Mouse (Mus musculus) forebrain, embryonic 14.5 days (tissue): Measurements from ENCODE around the gene Tomm70a. TPM values are rescaled to one million over a fixed set of nuclear protein-coding genes. Genes with fewer than 3 reads are reported as not detected.
"Not testable (repeated sequence)": the region's sequence is repeated elsewhere in the genome, so short reads cannot be mapped to it uniquely, and the experiment has no call there.

ENCODE experiments used
- ATAC-seq: fragments of 200-750 bp; cut with Nextera tagmentation; 2 replicates; pipeline ENCODE4 v1.8.0; 2017; ENCODE audit warnings: mild to moderate bottlenecking, moderate library complexity
- DNase-seq: peaks from one replicate; pipeline ENCODE4 v3.0.0-alpha.2; 2015; ENCODE audit warnings: low spot score
- H3K27ac ChIP-seq: fragments of 300-500 bp; sonication (generic); 2 replicates; pipeline ENCODE4 v1.5.1; 2014; ENCODE audit warnings: low read depth, mild to moderate bottlenecking, control low read depth, low read length, moderate library complexity
- H3K27me3 ChIP-seq: fragments of 300-500 bp; sonication (generic); replicated peaks from 2 replicates; pipeline ENCODE4 v1.6.1; 2014; ENCODE audit warnings: low read length, control low read depth, mixed read lengths; ENCODE audit not compliant: control insufficient read depth, insufficient read depth
- H3K36me3 ChIP-seq: fragments of 300-500 bp; sonication (generic); 2 replicates; pipeline ENCODE4 v1.6.1; 2014; ENCODE audit warnings: low read length, control low read depth; ENCODE audit not compliant: control insufficient read depth, insufficient read depth
- H3K4me1 ChIP-seq: fragments of 300-500 bp; sonication (generic); 2 replicates; pipeline ENCODE4 v1.6.1; 2014; ENCODE audit warnings: antibody characterized with exemption, low read length, control low read depth; ENCODE audit not compliant: control insufficient read depth, insufficient read depth
- H3K4me2 ChIP-seq: fragments of 300-500 bp; sonication (generic); 2 replicates; pipeline ENCODE4 v1.6.1; 2014; ENCODE audit warnings: mild to moderate bottlenecking, control low read depth, low read length
- H3K4me3 ChIP-seq: fragments of 300-500 bp; sonication (generic); 2 replicates; pipeline ENCODE4 v1.5.1; 2014; ENCODE audit warnings: low read depth, low read length, control low read depth
- H3K9ac ChIP-seq: fragments of 300-500 bp; sonication (generic); 2 replicates; pipeline ENCODE4 v1.6.1; 2014; ENCODE audit warnings: mild to moderate bottlenecking, low read length, control low read depth, moderate library complexity
- H3K9me3 ChIP-seq: fragments of 300-500 bp; sonication (generic); replicated peaks from 2 replicates; pipeline ENCODE4 v1.6.1; 2016; ENCODE audit warnings: low read length, control low read depth, mixed read lengths; ENCODE audit not compliant: control insufficient read depth
- WGBS: fragments of 180-500 bp; shearing (Covaris S2); extraction: QIAGEN DNeasy Blood & Tissue Kit; methylation state at CpG from one replicate; pipeline ENCODE4 v1.1.7; 2014; 5-methylcytosine and 5-hydroxymethylcytosine counted together
- polyA plus RNA-seq: library from polyadenylated mRNA; unstranded; fragments of >200 nt; fragmentation: Nextera tagmentation; extraction: Ambion mirVana; gene quantifications from 2 replicates; pipeline ENCODE4 v1.2.1, GENCODE M21; 2014

Tomm70a gene
- polyA plus RNA-seq, 1 experiment from 2014 or later, result 58.3 TPM

GRCm38 (mm10) chr16:57174480-57174879 is 53.0 kb downstream of the Tomm70a start:
- H3K27me3 ChIP-seq, H3K9me3 ChIP-seq, DNase-seq, ATAC-seq, H3K9ac ChIP-seq, H3K27ac ChIP-seq, H3K4me1 ChIP-seq, H3K4me3 ChIP-seq, H3K4me2 ChIP-seq: not testable (repeated sequence)
- peaks cover 17% of the 10 kb centered on the region for H3K36me3 ChIP-seq

- Histone ChIP-seq H3K27ac (no peak overlapping the region), H3K4me2 (no peak overlapping the region), H3K9me3 (no peaks in the 10 kb centered on the region), H3K36me3 (peaks cover 13% of the 10 kb centered on the region), H3K4me3 (no peak overlapping the region), H3K9ac (no peak overlapping the region), H3K27me3 (no peaks in the 10 kb centered on the region), H3K4me1 (no peaks in the 10 kb centered on the region)
- ATAC-seq (no peak), DNase-seq (no peak)
- 69% methylated on average over 2 of the region's 2 CpGs for WGBS
Observed at GRCm38 (mm10) chr16:57175751-57176150, 54.2 kb downstream of the Tomm70a start.

GRCm38 (mm10) chr16:57176276-57176675 is 54.8 kb downstream of the Tomm70a start:
- H3K4me1 ChIP-seq, result no peaks in the 10 kb centered on the region
- H3K4me2 ChIP-seq, result no peak overlapping the region
- H3K9me3 ChIP-seq, result no peaks in the 10 kb centered on the region
- no peak overlapping the region for H3K9ac ChIP-seq
- H3K27me3 ChIP-seq, result no peaks in the 10 kb centered on the region
- DNase-seq, result no peak
- peaks cover 18% of the 10 kb centered on the region for H3K36me3 ChIP-seq
- WGBS, result 87% methylated on average over 7 of the region's 7 CpGs
- no peak overlapping the region for H3K27ac ChIP-seq
- no peak for ATAC-seq
- H3K4me3 ChIP-seq, result no peak overlapping the region

GRCm38 (mm10) chr16:57177254-57177653 is 55.8 kb downstream of the Tomm70a start:
- Histone ChIP-seq H3K27ac (no peak overlapping the region), H3K4me2 (no peak overlapping the region), H3K9ac (no peak overlapping the region), H3K4me3 (no peak overlapping the region), H3K36me3 (peaks cover 26% of the 10 kb centered on the region), H3K9me3 (no peaks in the 10 kb centered on the region), H3K4me1 (no peaks in the 10 kb centered on the region), H3K27me3 (no peaks in the 10 kb centered on the region)
- WGBS, result 63% methylated on average over 2 of the region's 2 CpGs
- ATAC-seq (no peak), DNase-seq (peak; percentile 78)

- Histone ChIP-seq H3K9me3 (no peaks in the 10 kb centered on the region), H3K4me3 (no peak overlapping the region), H3K4me1 (no peaks in the 10 kb centered on the region), H3K36me3 (peaks cover 27% of the 10 kb centered on the region), H3K27me3 (no peaks in the 10 kb centered on the region), H3K27ac (no peak overlapping the region), H3K9ac (no peak overlapping the region), H3K4me2 (no peak overlapping the region)
- no peak for DNase-seq
- ATAC-seq, result no peak
- WGBS, result 93% methylated on average over 10 of the region's 10 CpGs
Observed at GRCm38 (mm10) chr16:57177664-57178063, 56.2 kb downstream of the Tomm70a start.

GRCm38 (mm10) chr16:57181180-57181579 is 59.7 kb downstream of the Tomm70a start:
- peaks cover 38% of the 10 kb centered on the region for H3K36me3 ChIP-seq
- WGBS, result 82% methylated on average over 11 of the region's 11 CpGs
- H3K4me2 ChIP-seq, result no peak overlapping the region
- DNase-seq (no peak), ATAC-seq (no peak)
- H3K27me3 ChIP-seq, result no peaks in the 10 kb centered on the region
- no peak overlapping the region for H3K9ac ChIP-seq
- H3K4me3 ChIP-seq, result no peak overlapping the region
- no peaks in the 10 kb centered on the region for H3K9me3 ChIP-seq
- no peak overlapping the region for H3K27ac ChIP-seq
- no peaks in the 10 kb centered on the region for H3K4me1 ChIP-seq

GRCm38 (mm10) chr16:57182037-57182436 is 60.5 kb downstream of the Tomm70a start:
- H3K27me3 ChIP-seq, result no peaks in the 10 kb centered on the region
- ATAC-seq (no peak; the same call in 1 of the 2 replicates), DNase-seq (no peak)
- no peaks in the 10 kb centered on the region for H3K9me3 ChIP-seq
- H3K27ac ChIP-seq, result no peak overlapping the region
- H3K9ac ChIP-seq, result no peak overlapping the region
- no peak overlapping the region for H3K4me2 ChIP-seq
- WGBS, result 92% methylated on average over 5 of the region's 5 CpGs
- H3K4me3 ChIP-seq, result no peak overlapping the region
- peaks cover 36% of the 10 kb centered on the region for H3K36me3 ChIP-seq
- no peaks in the 10 kb centered on the region for H3K4me1 ChIP-seq

- peaks cover 36% of the 10 kb centered on the region for H3K36me3 ChIP-seq
- ATAC-seq, result no peak
- H3K4me2 ChIP-seq, result no peak overlapping the region
- no peak overlapping the region for H3K27ac ChIP-seq
- H3K9ac ChIP-seq, result no peak overlapping the region
- no peak overlapping the region for H3K4me3 ChIP-seq
- no peaks in the 10 kb centered on the region for H3K4me1 ChIP-seq
- DNase-seq, result no peak
- WGBS, result 93% methylated on average over 4 of the region's 4 CpGs
- H3K27me3 ChIP-seq, result no peaks in the 10 kb centered on the region
- no peaks in the 10 kb centered on the region for H3K9me3 ChIP-seq
Observed at GRCm38 (mm10) chr16:57186618-57187017, 65.1 kb downstream of the Tomm70a start.

GRCm38 (mm10) chr16:57189493-57189892 is 68.0 kb downstream of the Tomm70a start:
- 91% methylated on average over 2 of the region's 2 CpGs for WGBS
- no peak overlapping the region for H3K4me3 ChIP-seq
- H3K27me3 ChIP-seq, result no peaks in the 10 kb centered on the region
- no peak overlapping the region for H3K4me2 ChIP-seq
- ATAC-seq (no peak), DNase-seq (no peak)
- H3K9ac ChIP-seq, result no peak overlapping the region
- peaks cover 26% of the 10 kb centered on the region for H3K36me3 ChIP-seq
- H3K9me3 ChIP-seq, result no peaks in the 10 kb centered on the region
- no peak overlapping the region for H3K27ac ChIP-seq
- H3K4me1 ChIP-seq, result no peaks in the 10 kb centered on the region
